Mouse (Mus musculus) common myeloid progenitor, adult 5-6 weeks (primary cell): ENCODE results near the gene Ddx52. TPM values are rescaled to one million over a fixed set of nuclear protein-coding genes. Genes with fewer than 3 reads are reported as not detected.

Experiments used
- ATAC-seq: replicated peaks from 2 replicates; pipeline ENCODE4 v1.8.0; 2016; ENCODE audit warnings: low read depth, mild to moderate bottlenecking, moderate TSS enrichment, inconsistent platforms; ENCODE audit not compliant: poor library complexity, severe bottlenecking
- total RNA-seq: library from RNA; stranded (forward); fragments of 200-1000, 187-1606 nt; gene quantifications from 2 replicates; pipeline ENCODE4 v1.2.3, GENCODE M21; 2017

The Ddx52 gene
- 68.2 and 71.4 TPM in 2 replicates for total RNA-seq

DNA sequence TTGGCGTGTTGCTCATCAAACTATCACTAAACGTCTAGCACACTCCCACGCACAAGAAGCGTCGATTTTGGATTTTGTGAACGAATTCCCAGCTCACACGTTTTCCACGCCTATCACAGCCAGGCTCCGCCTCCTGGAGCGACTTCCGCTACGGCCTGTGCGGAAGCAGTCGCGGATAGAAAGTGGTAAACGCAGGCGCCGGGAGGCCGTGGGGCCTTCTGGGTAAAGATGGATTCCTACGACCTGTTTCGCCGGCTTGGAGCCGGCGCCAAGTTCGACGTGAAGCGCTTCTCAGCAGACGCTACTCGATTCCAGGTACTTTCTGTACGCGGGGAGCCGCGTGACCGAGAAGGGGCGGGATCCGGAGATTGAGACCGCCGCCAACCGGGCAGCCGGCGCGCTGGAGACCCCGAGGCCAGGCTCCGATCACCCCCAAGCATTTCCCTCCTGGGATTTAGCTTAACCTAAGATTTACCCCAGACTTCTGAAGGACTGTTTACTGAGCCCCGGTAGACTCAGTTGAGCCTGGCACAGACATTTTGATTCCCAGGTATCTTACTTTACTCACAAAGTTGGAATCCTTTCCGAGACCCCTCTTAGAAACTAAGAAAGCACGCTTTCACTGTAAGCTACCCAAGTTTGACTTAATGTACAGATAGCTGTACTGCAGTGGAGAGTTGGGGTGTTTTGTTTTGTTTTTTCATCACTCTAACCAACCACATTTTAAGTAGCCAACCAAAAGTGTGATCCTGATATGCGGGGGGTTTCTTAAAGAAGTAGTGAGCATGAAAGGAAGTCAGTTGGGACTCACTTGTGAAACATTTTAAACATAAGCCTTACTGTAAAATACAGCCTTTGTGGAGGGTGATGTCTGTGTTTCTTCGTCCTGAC, at the start of gene Ddx52:
Ddx52 (plus strand) TSS at position 113 of the 891 bp plus-strand sequence.
- ATAC-seq: peak; percentile 100

DNA sequence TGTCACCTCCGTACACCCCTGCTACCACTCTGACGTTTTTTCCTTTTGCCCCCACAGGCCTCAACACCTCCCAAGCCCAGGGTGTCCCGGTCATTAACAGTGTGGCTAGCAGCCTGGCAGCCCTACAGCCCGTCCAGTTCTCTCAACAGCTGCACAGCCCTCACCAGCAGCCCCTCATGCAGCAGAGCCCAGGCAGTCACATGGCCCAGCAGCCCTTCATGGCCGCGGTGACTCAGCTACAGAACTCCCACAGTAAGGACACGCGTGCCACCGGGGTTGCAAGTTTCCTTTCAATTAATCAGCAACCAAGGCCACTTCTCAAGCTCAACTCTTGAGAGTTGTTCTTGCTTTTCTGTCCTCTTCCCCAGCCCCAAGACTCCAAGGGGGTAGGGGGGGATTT, 48.5 kb upstream of the Ddx52 start:
- no peak for ATAC-seq

DNA sequence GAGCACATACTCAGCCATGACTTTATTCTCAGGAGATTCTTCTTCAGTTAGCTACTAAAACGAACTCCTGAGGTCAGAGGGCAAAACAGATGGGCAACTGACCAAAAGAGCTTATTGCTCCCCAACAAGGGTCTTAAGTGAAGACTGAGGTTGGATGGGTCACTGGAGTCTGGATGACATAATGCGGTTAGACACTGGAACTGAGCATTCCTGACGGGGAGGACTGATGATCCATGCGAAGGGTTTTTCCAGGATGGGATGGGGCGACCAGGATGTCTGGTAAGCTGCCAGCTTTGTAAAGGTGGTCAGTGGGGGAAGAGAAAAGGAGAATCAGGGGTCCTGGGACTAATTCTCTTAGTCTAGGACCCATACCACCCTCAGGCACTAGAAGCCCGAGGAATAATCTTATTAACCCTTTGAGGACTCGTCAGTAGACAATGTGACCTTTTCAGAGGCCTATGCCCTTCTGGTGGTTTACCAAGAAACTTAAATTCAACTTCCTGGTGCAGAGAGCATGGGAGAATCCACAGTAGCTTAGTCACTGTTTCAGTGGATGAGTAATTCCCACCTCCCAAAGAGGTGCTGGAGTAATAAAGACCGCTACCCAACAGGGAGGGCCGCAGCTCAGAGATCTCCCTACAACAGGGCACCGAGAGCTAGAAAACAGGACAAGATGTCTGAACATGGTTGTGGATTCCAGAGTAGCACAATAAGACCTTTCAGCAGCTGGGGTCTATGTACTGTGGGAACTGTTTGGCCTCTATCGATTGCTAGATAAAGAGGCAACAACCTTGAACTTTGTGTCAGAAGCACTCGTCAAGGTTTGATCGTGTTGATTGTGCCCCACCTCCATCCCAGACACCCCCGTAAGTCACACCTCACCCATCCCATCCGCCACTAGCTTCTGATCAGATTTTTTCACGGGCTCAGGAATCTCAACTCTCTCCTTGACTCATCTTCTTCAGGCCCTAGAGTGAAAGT, 45.1 kb upstream of the Ddx52 start:
- no peak for ATAC-seq

DNA sequence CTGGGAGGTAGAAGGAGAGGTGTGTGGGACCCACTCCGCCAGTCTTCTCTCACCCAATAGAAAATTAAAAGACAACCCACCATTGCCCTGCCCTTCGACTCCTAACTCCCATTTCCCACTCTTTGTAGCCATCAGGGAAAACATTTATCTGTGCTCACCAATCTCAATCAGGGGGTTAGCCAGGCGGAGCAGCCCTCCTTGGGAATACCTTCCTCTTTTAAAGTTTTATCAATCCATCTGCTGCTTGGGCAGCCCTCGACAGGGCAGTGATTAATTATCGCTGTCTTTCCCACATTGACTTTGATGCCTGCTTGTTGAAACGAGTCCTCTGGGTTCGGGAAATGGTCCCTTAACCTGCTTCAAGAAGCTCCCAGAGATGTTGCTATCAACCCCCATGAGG, 44.3 kb upstream of the Ddx52 start:
- no peak for ATAC-seq

DNA sequence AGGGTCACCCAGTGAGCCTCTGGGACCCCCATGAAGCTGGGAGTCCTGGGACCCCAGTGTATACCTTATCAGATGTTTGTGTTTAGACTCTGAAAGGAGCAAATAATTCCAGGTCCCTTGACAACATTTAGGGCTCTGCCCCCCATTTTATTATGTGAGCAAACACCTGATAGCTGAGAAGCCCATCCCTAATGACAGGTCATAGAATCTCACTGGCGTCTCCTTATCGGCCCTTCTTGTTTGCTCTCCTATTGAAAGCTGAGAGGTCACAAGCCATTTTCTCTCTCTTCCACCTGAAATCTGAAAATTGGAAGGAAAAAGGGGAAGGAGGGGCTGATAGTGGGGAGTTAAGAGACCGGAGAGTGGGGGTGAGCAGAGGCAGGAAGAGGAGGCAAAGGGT, 39.0 kb upstream of the Ddx52 start:
- ATAC-seq: no peak

DNA sequence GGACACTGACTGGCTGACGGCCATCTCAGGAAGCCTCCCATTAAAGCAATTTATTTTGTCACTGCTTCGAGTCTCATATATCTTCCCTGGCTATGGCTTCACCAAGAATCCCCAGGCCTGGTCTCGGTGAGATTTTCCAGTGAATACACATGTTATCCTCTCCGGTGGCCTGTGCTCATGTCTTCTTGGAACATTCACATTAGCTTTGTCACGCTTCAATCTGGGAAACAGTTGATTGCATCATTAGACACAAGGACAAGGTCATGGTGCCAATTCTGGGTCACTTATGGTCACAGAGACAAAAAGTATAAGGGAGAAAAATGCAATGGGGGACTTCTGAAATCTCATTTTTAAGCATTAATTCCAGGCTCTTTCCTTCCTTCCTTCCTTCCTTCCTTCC, 36.1 kb upstream of the Ddx52 start:
- ATAC-seq: no peak

DNA sequence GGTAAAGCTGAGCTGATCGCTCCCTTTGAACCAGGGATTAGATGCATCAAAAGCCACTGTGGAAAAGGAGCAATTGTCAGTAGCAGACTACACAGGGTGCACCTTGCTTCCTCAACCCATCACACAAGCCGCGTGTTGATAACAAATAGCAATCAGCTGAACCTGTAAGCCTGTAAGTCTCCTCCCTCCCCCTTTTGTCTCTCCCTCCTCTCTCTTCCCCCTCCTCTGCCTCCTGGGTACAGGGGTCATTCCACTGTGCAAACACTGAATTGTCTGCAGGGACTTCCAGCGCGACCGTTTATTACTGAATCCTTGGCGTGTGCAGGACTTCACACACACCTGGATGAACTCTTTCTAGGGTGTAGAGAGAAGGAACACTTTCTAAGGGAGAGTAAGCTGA, 33.5 kb upstream of the Ddx52 start:
- no peak for ATAC-seq

DNA sequence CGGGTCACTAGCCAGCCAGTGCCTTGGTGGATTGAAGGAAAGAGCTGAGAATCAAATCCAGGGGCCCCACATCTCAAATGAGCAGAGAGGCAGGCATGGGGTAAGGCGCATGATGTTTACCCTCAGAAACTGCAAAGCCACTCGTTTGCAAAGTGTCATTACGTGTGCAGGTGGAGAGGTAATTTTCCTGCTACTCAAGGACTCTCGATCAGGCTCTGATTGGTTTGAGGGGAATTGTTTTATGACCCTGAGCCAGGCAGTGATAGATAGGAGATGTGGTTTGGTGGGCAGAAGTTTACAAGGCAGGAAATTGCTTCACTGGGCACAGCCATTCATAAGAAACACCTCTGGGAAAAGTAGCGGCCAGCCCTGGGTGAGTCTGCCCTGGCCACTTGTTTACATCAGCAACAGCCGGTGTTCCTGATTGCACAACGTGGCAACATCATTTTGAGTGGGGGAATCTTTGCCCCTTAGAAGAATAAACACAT, 28.0 kb upstream of the Ddx52 start:
- peak; percentile 66 for ATAC-seq

DNA sequence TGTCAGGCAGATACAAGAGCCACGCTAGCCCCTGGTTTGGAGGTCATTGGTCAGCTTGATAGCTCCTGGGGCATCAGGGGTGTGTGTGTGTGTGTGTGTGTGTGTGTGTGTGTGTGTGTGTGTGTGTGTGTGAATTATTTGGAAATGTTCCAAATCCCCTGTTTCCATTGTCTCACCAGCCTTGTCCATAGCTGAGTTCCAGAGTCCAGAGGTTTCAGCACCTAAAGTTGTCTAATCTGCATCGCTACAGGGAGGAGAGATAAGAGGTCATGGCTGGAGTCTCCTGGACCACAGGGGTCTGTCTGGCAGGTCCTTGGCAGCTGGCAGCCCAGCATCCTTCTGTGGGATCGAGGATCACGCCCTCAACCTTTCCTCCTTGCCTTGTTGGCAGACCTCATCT, 27.4 kb upstream of the Ddx52 start:
- ATAC-seq: no peak

DNA sequence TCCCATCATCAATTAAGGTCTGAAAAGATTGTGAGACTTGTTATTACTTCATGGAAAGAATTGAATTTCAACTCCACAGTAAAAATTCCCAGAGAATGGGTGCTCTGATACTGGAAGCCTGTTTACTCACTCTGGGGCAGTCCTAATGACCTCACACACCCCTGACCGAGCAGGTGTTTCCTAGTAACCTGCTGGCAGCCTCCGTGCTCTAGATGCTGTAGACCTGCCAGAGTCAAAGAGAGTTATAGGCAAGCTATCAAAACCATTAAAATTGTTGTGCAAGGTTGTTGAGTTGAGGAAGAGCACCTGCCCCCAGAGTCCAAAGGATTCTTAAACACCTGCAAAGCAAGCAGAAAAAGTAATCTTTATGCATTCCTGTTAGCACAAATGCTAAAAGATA, 19.3 kb upstream of the Ddx52 start:
- no peak for ATAC-seq

DNA sequence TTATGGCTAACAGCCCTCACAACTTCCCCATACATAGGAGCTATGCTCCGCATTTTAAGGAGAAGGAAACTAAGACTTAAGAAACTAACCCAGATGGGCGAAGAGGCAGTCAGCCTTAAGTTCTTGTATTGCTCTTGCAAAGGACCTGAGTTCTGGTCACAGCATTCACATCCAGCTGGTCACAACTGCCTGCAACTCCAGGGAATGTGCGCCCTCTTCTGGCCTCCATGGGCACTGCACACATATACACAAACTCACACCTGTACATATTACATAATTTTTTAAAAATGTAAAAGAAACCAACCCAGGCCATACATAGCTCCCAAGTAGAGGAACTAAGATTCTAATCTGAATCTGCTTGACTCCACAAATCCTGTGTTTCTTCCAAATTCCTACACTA, 14.8 kb upstream of the Ddx52 start:
- ATAC-seq: peak; percentile 45; the same call in 1 of the 2 replicates

DNA sequence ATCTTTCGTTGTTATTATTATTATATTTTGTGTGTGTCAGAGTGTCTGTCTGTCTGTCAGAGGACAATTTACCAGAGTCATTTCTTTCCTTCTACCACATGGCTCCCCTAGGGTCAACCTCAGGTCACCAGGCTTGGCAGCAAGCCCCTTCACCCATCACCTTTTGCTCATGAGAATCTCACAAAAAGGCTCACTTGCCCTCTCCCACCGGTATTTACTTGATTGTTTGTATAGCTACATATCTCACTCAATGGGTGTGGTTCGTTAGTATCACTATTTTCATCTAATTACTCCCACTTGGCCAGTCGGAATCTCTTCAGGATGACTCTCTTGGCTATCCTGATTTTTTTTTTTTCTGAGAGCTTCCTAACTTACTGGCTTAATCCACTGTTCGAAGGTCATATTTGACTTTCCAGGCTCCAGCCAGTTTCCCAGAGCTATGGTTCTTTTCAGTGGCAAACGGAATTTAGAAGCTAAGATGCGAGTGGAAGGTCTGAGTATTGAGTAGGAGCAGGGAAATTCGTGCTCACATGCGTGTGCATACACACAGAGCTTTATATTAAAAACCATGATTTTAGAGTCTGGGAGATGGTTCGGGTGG, 9.3 kb upstream of the Ddx52 start:
- no peak for ATAC-seq

DNA sequence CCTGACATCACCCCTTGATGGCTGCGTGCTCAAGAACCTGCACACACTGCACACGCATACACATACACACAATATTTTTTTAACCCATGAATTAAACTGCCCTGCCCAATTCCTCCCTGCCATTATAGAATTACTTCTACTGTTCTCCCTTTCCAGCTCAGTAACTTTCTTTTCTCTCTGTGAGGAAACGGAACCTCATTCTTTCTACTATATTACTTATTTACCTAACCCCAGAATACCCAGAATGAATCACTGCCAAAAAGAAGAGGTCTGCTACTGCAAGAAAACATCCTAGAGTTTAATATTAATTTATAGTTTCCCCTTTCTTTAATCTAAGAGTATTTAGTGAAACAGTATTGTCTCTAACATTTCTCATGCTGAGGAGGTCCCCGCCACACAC, 8.5 kb upstream of the Ddx52 start:
- ATAC-seq: no peak

DNA sequence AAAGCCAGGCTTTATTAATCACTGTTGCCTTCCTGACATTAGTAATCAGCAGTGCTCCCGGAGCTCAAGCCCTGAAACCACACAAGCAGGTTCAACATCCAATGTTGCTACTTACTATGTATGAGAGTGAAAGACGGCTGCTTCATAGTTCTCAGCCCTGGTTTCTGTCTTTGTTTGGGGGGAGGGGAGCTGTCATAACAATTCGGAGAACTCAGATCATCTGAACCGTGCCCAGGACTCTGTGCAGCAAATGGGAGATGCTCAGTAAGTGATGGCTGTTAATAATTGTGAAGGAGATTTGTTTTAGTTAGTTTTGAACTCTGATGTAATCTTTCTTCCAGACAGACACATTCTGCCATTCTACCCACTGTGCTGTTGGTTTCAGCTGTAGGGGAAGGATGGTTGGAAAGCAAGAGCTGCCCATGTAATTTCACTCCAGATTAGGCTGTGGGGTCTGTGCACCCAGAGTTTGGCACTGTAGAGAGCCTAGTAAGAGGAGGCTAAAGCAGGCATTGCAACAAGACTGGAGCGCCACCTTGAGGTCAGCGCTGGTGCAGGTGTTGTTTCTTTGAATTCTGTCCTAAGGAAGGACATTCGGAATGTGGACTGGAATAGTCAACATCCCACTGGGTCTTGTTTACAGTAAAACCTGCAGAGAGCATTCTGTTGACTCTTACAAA, 5.7 kb upstream of the Ddx52 start:
- peak; percentile 83 for ATAC-seq

DNA sequence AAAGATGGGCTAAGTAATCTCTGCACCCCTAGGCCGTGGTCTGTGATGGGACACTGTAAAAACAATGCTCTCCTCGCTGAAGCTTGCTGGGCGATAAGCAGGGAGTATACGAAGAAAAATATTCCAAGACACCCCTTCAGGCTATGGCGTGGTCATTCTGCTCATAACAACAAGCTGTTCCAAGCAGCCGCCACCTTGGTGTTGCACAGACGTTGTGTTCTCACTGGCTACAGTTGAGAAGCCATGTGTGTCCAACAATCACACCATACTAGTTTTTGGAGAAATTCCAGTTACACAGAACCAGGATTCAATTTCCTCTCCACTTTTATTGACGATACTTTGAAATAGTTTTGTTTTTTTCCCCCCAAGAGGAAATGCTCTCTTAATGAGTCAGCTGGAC, 3.3 kb upstream of the Ddx52 start:
- no peak for ATAC-seq

DNA sequence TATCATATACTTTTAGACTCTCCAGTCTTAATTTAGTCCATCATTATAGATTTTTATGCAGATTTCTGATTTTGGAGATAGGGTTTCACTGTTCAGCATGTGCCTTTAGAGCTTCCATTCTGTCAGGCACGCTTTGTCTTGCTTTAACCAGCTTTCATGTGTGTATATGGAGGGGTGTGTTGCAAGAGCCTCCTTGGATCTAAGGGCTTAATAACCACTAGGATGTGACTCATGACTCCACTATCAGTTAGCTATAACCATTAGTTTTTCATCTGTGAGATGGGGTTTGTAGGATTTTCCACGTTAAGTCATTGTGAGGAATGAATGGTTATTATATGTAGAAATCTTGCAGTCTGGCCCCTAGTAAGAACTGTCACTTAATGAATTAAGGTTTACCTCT, 15.0 kb downstream of the Ddx52 start:
- no peak for ATAC-seq

DNA sequence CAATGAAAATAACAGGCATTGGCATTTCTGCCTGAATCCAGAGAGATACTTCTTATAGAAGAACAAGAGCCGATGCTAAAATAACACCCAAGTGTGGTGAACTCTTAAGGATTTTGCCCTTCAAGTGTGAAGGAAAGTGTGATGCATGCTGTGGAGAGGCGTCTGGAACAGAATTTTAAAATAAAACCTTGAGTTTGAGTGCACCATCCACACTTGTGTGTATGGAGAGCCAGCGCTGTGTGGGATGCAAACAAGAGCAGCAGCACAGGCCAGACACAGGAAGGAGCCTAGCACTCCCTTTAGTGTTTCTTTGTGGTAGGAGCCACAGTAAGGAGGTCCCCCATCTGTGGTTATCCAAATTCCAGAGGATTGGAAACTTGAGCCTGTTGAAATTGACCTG, 20.1 kb downstream of the Ddx52 start:
- ATAC-seq: no peak

DNA sequence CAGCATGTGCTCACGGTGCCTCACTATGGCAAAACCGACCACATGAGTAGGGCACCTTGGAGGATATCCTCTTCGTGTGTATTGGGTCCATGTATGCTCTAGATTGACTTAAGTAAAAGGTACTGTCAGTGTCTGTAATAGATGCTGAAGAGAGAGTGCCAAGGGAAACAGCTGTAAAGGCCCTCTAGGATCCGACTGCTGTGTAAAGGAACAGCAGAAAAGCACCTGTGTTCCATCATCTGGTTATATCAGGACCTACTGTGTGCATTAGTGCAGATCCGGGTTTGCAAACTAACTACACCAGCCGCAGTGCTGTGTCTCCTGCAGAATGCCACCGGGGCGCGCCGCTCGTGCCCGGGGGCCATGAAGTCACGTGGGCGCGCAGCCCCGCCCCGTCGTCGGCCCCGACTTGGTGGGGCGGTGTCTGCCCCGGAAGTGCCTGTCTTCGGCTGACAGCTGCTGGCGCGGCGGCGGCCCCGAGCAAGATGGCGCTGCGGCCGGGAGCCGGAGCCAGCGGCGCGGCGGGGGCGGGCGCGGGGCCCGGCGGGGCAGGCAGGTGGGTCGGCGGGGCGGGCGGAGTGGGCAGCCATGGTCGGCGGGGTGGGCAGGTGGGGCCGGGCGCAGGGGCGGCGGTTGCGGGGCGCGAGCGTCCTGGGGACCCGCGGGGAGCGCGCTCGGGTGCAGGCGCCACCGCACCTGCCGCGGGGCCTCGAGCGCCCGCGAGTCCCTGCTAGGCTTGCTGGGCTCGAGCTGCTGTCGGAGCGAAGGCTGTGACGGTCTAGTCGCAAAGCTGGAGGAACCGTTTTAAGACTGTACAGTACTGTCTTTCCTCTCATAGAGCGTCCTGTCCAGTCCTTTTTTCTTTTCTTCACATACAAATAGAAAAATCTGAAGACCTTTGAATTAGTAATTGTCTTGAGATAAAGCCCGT, 22.4 kb downstream of the Ddx52 start, which contains the start of gene Synrg:
Synrg (plus strand) TSS at position 438 of the 931 bp plus-strand sequence.
- ATAC-seq: peak; percentile 93
